Mouse (Mus musculus): ENCODE measurements around the gene Ephb1.

Ephb1 gene

GRCm38 (mm10) chr9:102352186-102353055 lies 2.1 kb downstream of the Ephb1 start:
- no peak for DNase-seq (ENCODE audit: low read depth)

GRCm38 (mm10) chr9:102351721-102352120 lies 2.8 kb downstream of the Ephb1 start:
- no peak for DNase-seq (ENCODE audit: low read depth)

- DNase-seq (ENCODE audit: low read depth) = no peak
These were observed 3.3 kb downstream of the Ephb1 start for GRCm38 (mm10) chr9:102351221-102351620.

- DNase-seq (ENCODE audit: low read depth) = no peak
These were observed 3.8 kb downstream of the Ephb1 start for GRCm38 (mm10) chr9:102350696-102351095.

GRCm38 (mm10) chr9:102350076-102350475 lies 4.4 kb downstream of the Ephb1 start:
- no peak for DNase-seq (ENCODE audit: low read depth)

GRCm38 (mm10) chr9:102346801-102347200 lies 7.7 kb downstream of the Ephb1 start:
- DNase-seq (ENCODE audit: low read depth) = no peak

- DNase-seq (ENCODE audit: low read depth) = no peak
These were observed 9.0 kb downstream of the Ephb1 start for GRCm38 (mm10) chr9:102345474-102345873.

GRCm38 (mm10) chr9:102345047-102345446 lies 9.4 kb downstream of the Ephb1 start:
- DNase-seq (ENCODE audit: low read depth) = no peak

GRCm38 (mm10) chr9:102344086-102344930 lies 10.2 kb downstream of the Ephb1 start:
- no peak for DNase-seq (ENCODE audit: low read depth)

GRCm38 (mm10) chr9:102343061-102343460 lies 11.4 kb downstream of the Ephb1 start:
- no peak for DNase-seq (ENCODE audit: low read depth)

GRCm38 (mm10) chr9:102342026-102342425 lies 12.5 kb downstream of the Ephb1 start:
- no peak for DNase-seq (ENCODE audit: low read depth)

GRCm38 (mm10) chr9:102340768-102341167 lies 13.7 kb downstream of the Ephb1 start:
- DNase-seq (ENCODE audit: low read depth) = no peak

GRCm38 (mm10) chr9:102335571-102336282 lies 18.8 kb downstream of the Ephb1 start:
- DNase-seq (ENCODE audit: low read depth) = no peak

- DNase-seq (ENCODE audit: low read depth) = no peak
These were observed 24.0 kb downstream of the Ephb1 start for GRCm38 (mm10) chr9:102330266-102331060.

- no peak for DNase-seq (ENCODE audit: low read depth)
These were observed 26.8 kb downstream of the Ephb1 start for GRCm38 (mm10) chr9:102327625-102328150.

GRCm38 (mm10) chr9:102315436-102315835 lies 39.1 kb downstream of the Ephb1 start:
- no peak for DNase-seq (ENCODE audit: low read depth)

- no peak for DNase-seq (ENCODE audit: low read depth)
These were observed 39.7 kb downstream of the Ephb1 start for GRCm38 (mm10) chr9:102314795-102315194.

GRCm38 (mm10) chr9:102310431-102310830 lies 44.1 kb downstream of the Ephb1 start:
- DNase-seq (ENCODE audit: low read depth) = no peak

GRCm38 (mm10) chr9:102309278-102309677 lies 45.2 kb downstream of the Ephb1 start:
- no peak for DNase-seq (ENCODE audit: low read depth)

- no peak for DNase-seq (ENCODE audit: low read depth)
These were observed 46.8 kb downstream of the Ephb1 start for GRCm38 (mm10) chr9:102307656-102308055.

All from c-Kit-positive CD71-positive TER-119-negative erythroid progenitor cells, embryonic 14.5 days (primary cell).